Mouse (Mus musculus): Measurements from ENCODE around the gene Nmt1.

DNA sequence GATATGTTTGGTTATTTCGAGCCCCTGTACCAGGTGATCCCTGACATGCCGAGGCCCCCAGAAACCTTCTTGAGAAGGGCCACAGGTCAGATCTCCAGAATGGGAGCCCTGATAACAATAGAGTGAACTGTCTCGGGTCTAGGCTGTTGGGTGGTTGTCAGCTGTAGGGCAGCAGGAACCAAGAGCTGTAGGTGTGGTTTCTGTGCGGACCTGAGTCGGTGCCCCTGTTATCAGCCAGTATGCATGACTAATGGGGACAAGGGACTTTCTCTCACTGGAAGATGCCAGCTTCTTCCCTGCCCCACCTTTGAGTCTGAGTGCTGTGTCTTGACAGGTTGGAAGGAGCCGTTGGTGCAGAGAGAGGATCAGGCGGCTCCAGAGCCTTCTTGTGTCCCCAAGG is 76.5 kb downstream of the Nmt1 start:
- TF ChIP-seq CTCF (IDR thresholded peaks at IDR 0.05; ENCODE audit: borderline replicate concordance, insufficient read depth, low read depth, low read length) (no peak), POLR2A (IDR thresholded peaks at IDR 0.05; ENCODE audit: borderline replicate concordance, insufficient read depth, low read length) (no peak)

All from cerebellum, adult 2 months (tissue).